Mouse (Mus musculus): ENCODE results near the gene Txndc11.

DNA sequence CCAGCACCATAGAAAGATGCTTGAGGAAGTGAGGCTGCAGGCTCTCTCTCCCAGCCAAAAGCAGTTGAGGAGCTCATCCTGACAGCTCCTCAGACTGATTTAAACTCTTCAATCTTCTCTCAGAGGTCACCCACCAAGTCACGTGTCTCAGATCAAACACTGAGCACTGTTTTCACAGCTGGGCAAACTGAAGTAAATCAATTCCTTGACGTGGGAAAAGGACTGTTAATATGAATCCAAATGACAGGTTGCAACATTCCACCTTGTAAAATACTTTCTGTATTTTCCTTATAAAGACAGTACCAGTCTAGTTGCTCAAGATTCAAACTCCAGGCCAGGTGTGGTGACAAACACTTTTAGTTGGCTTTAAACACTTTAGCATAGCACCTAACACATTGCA lies 1.6 kb downstream of the Txndc11 start:
- TF ChIP-seq USF2 (IDR thresholded peaks at IDR 0.05; ENCODE audit: borderline replicate concordance in 1 of 2, insufficient read depth in 1 of 2, low read depth in 1 of 2, low read length in 2 of 2): no peak
- TF ChIP-seq CTCF (IDR thresholded peaks at IDR 0.05 in 2 of 3, conservative IDR thresholded peaks at IDR 0.05 in 1 of 3; ENCODE audit: control insufficient read depth in 1 of 3, insufficient read depth in 1 of 3, low read depth in 2 of 3, low read length in 3 of 3, poor library complexity in 1 of 3, severe bottlenecking in 1 of 3): no peak
- no peak for TF ChIP-seq MAFK (IDR thresholded peaks at IDR 0.05; ENCODE audit: borderline replicate concordance, low read depth, low read length)
- no peak for TF ChIP-seq GABPA (IDR thresholded peaks at IDR 0.05; ENCODE audit: low read depth, low read length)
- no peak for TF ChIP-seq MXI1 (IDR thresholded peaks at IDR 0.05; ENCODE audit: low read depth, low read length)
- TF ChIP-seq POLR2AphosphoS2 (IDR thresholded peaks at IDR 0.05; ENCODE audit: low read length): no peak
- no peak for TF ChIP-seq POLR2A (IDR thresholded peaks at IDR 0.05; ENCODE audit: control insufficient read depth in 1 of 2, insufficient read depth in 1 of 2, low read depth in 1 of 2, low read length in 2 of 2, poor library complexity in 1 of 2)
- no peak for TF ChIP-seq EP300 (IDR thresholded peaks at IDR 0.05; ENCODE audit: low read depth in 1 of 2, low read length in 2 of 2)
- no peak for TF ChIP-seq POLR2AphosphoS5 (IDR thresholded peaks at IDR 0.05; ENCODE audit: borderline replicate concordance, low read depth, low read length)
- no peak for TF ChIP-seq KAT2A (conservative IDR thresholded peaks at IDR 0.05; ENCODE audit: low read depth, low read length)
